27 mouse cellular contexts compared by ENCODE assay signal in genomic region chr5:112950847-112951246, GRCm38 (mm10). TPM values are rescaled to one million over a fixed set of nuclear protein-coding genes. Genes with fewer than 3 reads are reported as not detected.
A peak's percentile ranks its signal among the peaks of the same experiment; 100 is the strongest.
DNase-seq lines count a peak whose midpoint lies in the region; ATAC-seq and TF ChIP-seq lines count a peak whose summit lies in the region.
"Had no signal": no experiment of that assay in that cellular context is flagged by ENCODE, and none has a peak within 500 bp of the region (broad histone marks: within the 10 kb centered on the region; RNA-seq: fewer than 3 reads in every experiment).

No protein-coding gene starts in this region.

- H3K4me3 ChIP-seq in lung, postnatal 0 days (ENCODE audit: low read depth, low read length): no peak overlapping the region
- no peak overlapping the region for H3K4me3 ChIP-seq in midbrain, embryonic 11.5 days (ENCODE audit: low read depth, low read length)
- H3K4me3 ChIP-seq: embryonic facial prominence, embryonic 12.5 days; heart, embryonic 10.5 days; heart, embryonic 15.5 days; hindbrain, embryonic 12.5 days; intestine, embryonic 15.5 days; liver, embryonic 12.5 days; midbrain, embryonic 10.5 days; neural tube, embryonic 13.5 days had no signal

- H3K27ac ChIP-seq in lung, postnatal 0 days (ENCODE audit: low read length): no peak overlapping the region
- H3K27ac ChIP-seq in midbrain, embryonic 11.5 days (ENCODE audit: low read depth, low read length): no peak overlapping the region
- H3K27ac ChIP-seq: embryonic facial prominence, embryonic 12.5 days; heart, embryonic 10.5 days; heart, embryonic 15.5 days; hindbrain, embryonic 12.5 days; hindbrain, postnatal 0 days; intestine, embryonic 15.5 days; liver, embryonic 12.5 days; midbrain, embryonic 10.5 days; neural tube, embryonic 13.5 days had no signal

- no peaks in the 10 kb centered on the region for H3K9me3 ChIP-seq in lung, postnatal 0 days (ENCODE audit: low read length)
- H3K9me3 ChIP-seq in midbrain, embryonic 11.5 days (ENCODE audit: control insufficient read depth, low read length): no peaks in the 10 kb centered on the region
- H3K9me3 ChIP-seq: embryonic facial prominence, embryonic 12.5 days; heart, embryonic 10.5 days; heart, embryonic 15.5 days; hindbrain, embryonic 12.5 days; intestine, embryonic 15.5 days; liver, embryonic 12.5 days; midbrain, embryonic 10.5 days; neural tube, embryonic 13.5 days had no signal

- H3K9ac ChIP-seq in lung, postnatal 0 days (replicated peaks; ENCODE audit: low read depth): no peak overlapping the region
- no peak overlapping the region for H3K9ac ChIP-seq in midbrain, embryonic 11.5 days (ENCODE audit: low read length)
- H3K9ac ChIP-seq: embryonic facial prominence, embryonic 12.5 days; heart, embryonic 15.5 days; hindbrain, embryonic 12.5 days; intestine, embryonic 15.5 days; liver, embryonic 12.5 days; liver, postnatal 0 days; neural tube, embryonic 13.5 days had no signal

- peaks cover 6% of the 10 kb centered on the region; the same call in 1 of the 2 replicates for H3K36me3 ChIP-seq in lung, postnatal 0 days (ENCODE audit: insufficient read depth, low read length)
- no peaks in the 10 kb centered on the region for H3K36me3 ChIP-seq in midbrain, embryonic 11.5 days (ENCODE audit: control insufficient read depth, insufficient read depth, low read length)
- H3K36me3 ChIP-seq: embryonic facial prominence, embryonic 12.5 days; hindbrain, embryonic 12.5 days; intestine, embryonic 15.5 days; liver, embryonic 12.5 days; midbrain, embryonic 10.5 days had no signal

- H3K27me3 ChIP-seq in lung, postnatal 0 days (replicated peaks; ENCODE audit: insufficient read depth, low read length): no peaks in the 10 kb centered on the region
- H3K27me3 ChIP-seq in midbrain, embryonic 11.5 days (ENCODE audit: control insufficient read depth, insufficient read depth, low read length): no peaks in the 10 kb centered on the region
- H3K27me3 ChIP-seq: embryonic facial prominence, embryonic 12.5 days; heart, embryonic 15.5 days; hindbrain, embryonic 12.5 days; intestine, embryonic 15.5 days; liver, embryonic 12.5 days; neural tube, embryonic 13.5 days had no signal

- H3K4me2 ChIP-seq in lung, postnatal 0 days (replicated peaks; ENCODE audit: low read depth, low read length): no peak overlapping the region
- H3K4me2 ChIP-seq in midbrain, embryonic 11.5 days: no peak overlapping the region
- H3K4me2 ChIP-seq: embryonic facial prominence, embryonic 12.5 days; heart, embryonic 15.5 days; hindbrain, embryonic 12.5 days; intestine, embryonic 15.5 days; liver, embryonic 12.5 days; neural tube, embryonic 13.5 days had no signal

- DNase-seq in lung, postnatal 0 days (ENCODE audit: low spot score): peak; percentile 40
- DNase-seq in lung, postnatal 14 days: no peak
- peak; percentile 7 to 18 for DNase-seq in B cell, adult 2 months
- DNase-seq in monocyte, adult 2 months (ENCODE audit: low read depth in 1 of 2, low spot score in 2 of 2): peak; percentile 23 to 56
- DNase-seq in embryo, embryonic 10 days (ENCODE audit: low spot score): no peak
- DNase-seq in midbrain, embryonic 11.5 days (ENCODE audit: low spot score, missing footprints): no peak
- DNase-seq: adrenal gland, postnatal 25 days; cerebellum, adult 2 months; cerebellum, postnatal 14 days; embryo, embryonic 11 days; kidney, adult 2 months; kidney, postnatal 4 days; left cerebral cortex, postnatal 4 days; liver, postnatal 0 days had no signal

- H3K4me1 ChIP-seq in lung, postnatal 0 days (ENCODE audit: insufficient read depth, low read depth, low read length): no peaks in the 10 kb centered on the region
- no peaks in the 10 kb centered on the region for H3K4me1 ChIP-seq in midbrain, embryonic 11.5 days (ENCODE audit: control insufficient read depth, insufficient read depth, low read length)
- H3K4me1 ChIP-seq: heart, embryonic 15.5 days; intestine, embryonic 15.5 days; liver, embryonic 12.5 days; midbrain, embryonic 10.5 days; neural tube, embryonic 13.5 days had no signal

- no peak for TF ChIP-seq EP300 in lung, postnatal 0 days (IDR thresholded peaks at IDR 0.05)

- WGBS in lung, postnatal 0 days: 68% methylated on average over 3 of the region's 3 CpGs
- 87% methylated on average over 3 of the region's 3 CpGs for WGBS in midbrain, embryonic 11.5 days

- no peak for ATAC-seq in lung, postnatal 0 days
- peak; percentile 78; the same call in 1 of the 2 replicates for ATAC-seq in common myeloid progenitor, adult 5-6 weeks (replicated peaks; ENCODE audit: low read depth, poor library complexity, severe bottlenecking)
- no peak for ATAC-seq in midbrain, embryonic 11.5 days (ENCODE audit: low FRiP score)
- ATAC-seq: CD4-positive, CD25-positive, alpha-beta regulatory T cell, adult 4 months; forebrain, embryonic 16.5 days; hindbrain, postnatal 0 days; intestine, embryonic 15.5 days; liver, embryonic 12.5 days; liver, postnatal 0 days; midbrain, embryonic 16.5 days had no signal

- no peak for TF ChIP-seq CTCF in lung, postnatal 0 days (IDR thresholded peaks at IDR 0.05)

RNA-seq across cellular contexts. Expression of gene Myo18b, which starts 54.7 kb away (rescaled TPM):
- 0.13 and 0.17 TPM in 2 replicates for polyA plus RNA-seq in lung, postnatal 0 days (2015; fragmentation: Nextera tagmentation; extraction: Ambion mirVana)
- 0.05 TPM in 1 of 2 replicates, not detected in the other for total RNA-seq in common myeloid progenitor, adult 5-6 weeks (2017)
- 0.41 and 0.48 TPM in 2 replicates for polyA plus RNA-seq in midbrain, embryonic 11.5 days (2014; fragmentation: Nextera tagmentation; extraction: Ambion mirVana)
- polyA plus RNA-seq: CD4-positive, CD25-positive, alpha-beta regulatory T cell, adult 4 months; liver, postnatal 0 days had no signal

Comparison
In these comparisons a context has a peak if more than half of its experiments do, and no peak if none do; other contexts are left out.
1. DNase-seq: peak in lung, postnatal 0 days (single experiment), B cell, adult 2 months (2 of 2) and monocyte, adult 2 months (2 of 2); none in lung, postnatal 14 days (single experiment), embryo, embryonic 10 days (single experiment) and midbrain, embryonic 11.5 days (single experiment).